Mouse (Mus musculus): ENCODE measurements around the gene Tnrc18. TPM values are rescaled to one million over a fixed set of nuclear protein-coding genes. Genes with fewer than 3 reads are reported as not detected.

Gene Tnrc18
- polyA plus RNA-seq, 1 experiment from 2014 or later: 18.2 TPM

DNA sequence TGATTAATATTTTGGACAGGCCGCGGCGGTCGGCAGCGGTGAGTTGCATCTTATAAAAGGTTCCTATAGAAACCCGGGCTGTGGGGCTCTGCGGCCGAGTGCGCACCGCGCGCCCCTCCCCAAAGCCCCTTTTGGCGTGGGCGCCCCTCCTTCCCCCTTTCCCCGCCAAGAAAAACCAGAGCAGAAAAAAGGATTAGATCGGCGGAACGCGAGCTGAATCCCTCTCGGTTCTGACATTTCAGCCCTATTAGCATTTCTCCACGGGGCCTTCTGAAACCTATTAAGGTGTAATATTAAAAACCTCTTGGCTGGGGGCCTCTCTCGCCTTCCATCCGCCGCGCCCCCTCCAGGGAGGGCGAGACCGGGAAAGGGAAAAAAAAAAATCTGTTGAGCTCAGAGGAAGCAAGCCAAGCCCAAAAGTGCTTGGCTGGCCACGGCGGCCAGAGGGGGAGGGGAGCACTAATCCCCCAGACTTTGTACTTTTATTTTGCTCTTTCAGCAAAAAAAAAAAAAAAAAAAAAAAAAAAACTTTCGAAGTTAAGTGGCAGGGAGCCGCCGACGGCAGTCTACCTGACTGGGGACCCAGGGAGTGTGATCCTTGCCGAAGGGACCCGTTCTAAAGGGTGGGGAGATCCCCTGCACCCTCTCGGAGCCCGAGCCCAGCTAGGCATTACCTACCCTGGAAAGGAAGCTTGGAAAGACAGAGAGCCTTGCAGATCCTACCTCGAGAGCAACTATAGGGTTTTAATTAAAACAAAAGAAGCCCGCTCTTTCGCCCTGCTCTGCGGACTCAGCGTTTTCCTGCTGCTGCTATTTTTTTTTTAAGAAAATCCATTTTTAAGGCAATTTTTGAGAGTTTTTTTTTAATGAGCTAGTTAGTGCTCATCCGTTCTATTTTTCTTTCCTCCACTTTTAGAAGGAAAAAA is 1.2 kb upstream of the Tnrc18 start:
- Histone ChIP-seq H3K4me1 (replicated peaks; ENCODE audit: control insufficient read depth, insufficient read depth, low read length) (peaks cover 3% of the 10 kb centered on the region), H3K36me3 (ENCODE audit: control insufficient read depth, insufficient read depth, low read length) (no peaks in the 10 kb centered on the region), H3K27ac (ENCODE audit: low read length) (peak overlapping the region; percentile 100), H3K4me2 (ENCODE audit: low read depth, low read length) (peak overlapping the region; percentile 71), H3K9me3 (ENCODE audit: control insufficient read depth, low read length) (no peaks in the 10 kb centered on the region), H3K27me3 (ENCODE audit: control insufficient read depth, insufficient read depth, low read depth, low read length) (no peaks in the 10 kb centered on the region), H3K9ac (ENCODE audit: low read length) (peak overlapping the region; percentile 93), H3K4me3 (ENCODE audit: low read length) (peak overlapping the region; percentile 75)
- under 1% methylated on average over 43 of the region's 43 CpGs for WGBS
- no peak for ATAC-seq (ENCODE audit: low read depth)

DNA sequence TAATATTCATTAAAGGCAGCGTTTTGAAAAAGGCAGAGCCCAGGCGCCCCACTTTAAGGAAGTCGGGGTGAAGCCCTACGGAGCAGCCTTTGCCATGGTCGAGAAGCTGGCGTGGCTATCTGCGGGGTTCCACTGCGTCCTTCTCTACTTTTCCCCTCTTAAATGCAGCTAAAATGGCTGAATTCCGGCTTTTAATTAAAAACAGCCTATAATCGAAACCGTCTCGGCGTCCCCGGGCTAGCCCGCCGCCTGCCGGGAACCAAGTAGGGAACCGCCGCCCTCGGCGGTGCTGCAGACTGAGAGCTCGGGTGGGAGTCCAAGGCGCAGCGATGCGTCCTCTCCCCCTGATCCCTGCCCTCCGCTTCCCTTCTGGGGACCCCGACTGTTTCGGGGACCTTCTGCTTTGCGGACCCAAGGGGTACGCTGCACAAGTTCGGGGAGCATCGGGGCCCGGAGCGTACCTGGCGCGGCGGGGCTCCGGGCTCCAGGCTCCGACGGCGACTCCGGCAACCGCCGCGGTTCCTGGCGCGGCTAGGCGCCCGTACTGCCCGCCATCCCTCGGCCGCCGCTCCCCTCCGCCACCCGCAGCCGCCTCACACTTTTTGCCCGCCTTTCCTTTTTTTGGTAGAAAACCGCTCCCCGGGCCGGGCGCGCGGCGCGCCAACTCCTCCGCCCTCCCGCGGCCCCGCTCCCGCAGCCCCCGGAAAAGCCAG is 495 bp downstream of the Tnrc18 start:
- Histone ChIP-seq H3K9ac (ENCODE audit: low read length) (peak overlapping the region; percentile 100), H3K4me3 (ENCODE audit: low read length) (peak overlapping the region; percentile 93), H3K27me3 (ENCODE audit: control insufficient read depth, insufficient read depth, low read depth, low read length) (no peaks in the 10 kb centered on the region), H3K4me2 (ENCODE audit: low read depth, low read length) (peak overlapping the region; percentile 59), H3K9me3 (ENCODE audit: control insufficient read depth, low read length) (no peaks in the 10 kb centered on the region), H3K4me1 (replicated peaks; ENCODE audit: control insufficient read depth, insufficient read depth, low read length) (peaks cover 16% of the 10 kb centered on the region), H3K36me3 (ENCODE audit: control insufficient read depth, insufficient read depth, low read length) (no peaks in the 10 kb centered on the region), H3K27ac (ENCODE audit: low read length) (peak overlapping the region; percentile 100)
- WGBS: under 1% methylated on average over 67 of the region's 71 CpGs
- ATAC-seq (ENCODE audit: low read depth): no peak

DNA sequence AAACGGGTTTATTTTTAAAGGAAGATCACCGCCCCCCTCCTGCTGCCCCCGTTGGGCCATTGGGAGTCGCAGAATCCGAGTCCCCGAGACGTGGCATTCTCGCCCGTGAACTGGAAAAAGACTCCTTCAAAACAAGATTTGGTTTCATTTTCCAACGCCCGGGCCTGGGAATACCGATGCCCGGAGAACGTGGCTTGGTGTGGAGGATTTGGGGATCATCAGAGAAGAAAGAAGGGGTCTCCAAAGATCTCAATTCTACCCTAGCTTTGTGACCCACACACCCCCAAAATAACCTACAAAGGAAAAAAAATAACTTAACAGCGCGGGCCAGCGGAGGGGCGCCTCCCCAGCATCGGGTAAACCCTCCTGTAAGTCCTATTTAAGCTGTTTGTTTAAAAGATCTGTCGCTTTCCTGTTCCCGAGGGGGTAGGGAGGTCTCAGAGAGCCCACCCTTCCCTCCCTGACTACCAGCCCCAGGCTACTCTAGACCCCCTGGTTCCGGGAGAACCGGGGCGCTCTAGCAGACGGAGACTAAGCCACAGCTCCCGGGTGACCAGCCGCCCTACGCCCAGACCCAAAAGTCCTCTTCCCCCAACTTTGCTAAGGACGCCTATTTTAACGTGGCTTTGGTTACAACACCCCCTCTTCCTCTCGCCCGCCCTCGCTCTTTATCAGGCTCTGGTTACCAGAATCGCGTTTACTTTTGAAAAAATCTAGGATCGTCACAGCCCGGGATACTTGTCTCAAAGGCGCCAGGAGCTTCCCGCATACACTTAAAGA is 1.2 kb downstream of the Tnrc18 start:
- Histone ChIP-seq H3K9me3 (ENCODE audit: control insufficient read depth, low read length) (no peaks in the 10 kb centered on the region), H3K4me1 (replicated peaks; ENCODE audit: control insufficient read depth, insufficient read depth, low read length) (peaks cover 23% of the 10 kb centered on the region), H3K27me3 (ENCODE audit: control insufficient read depth, insufficient read depth, low read depth, low read length) (no peaks in the 10 kb centered on the region), H3K27ac (ENCODE audit: low read length) (peak overlapping the region; percentile 100), H3K4me2 (ENCODE audit: low read depth, low read length) (peak overlapping the region; percentile 59), H3K9ac (ENCODE audit: low read length) (peak overlapping the region; percentile 100), H3K36me3 (ENCODE audit: control insufficient read depth, insufficient read depth, low read length) (no peaks in the 10 kb centered on the region), H3K4me3 (ENCODE audit: low read length) (peak overlapping the region; percentile 93)
- WGBS: under 1% methylated on average over 39 of the region's 39 CpGs
- ATAC-seq (ENCODE audit: low read depth): no peak

DNA sequence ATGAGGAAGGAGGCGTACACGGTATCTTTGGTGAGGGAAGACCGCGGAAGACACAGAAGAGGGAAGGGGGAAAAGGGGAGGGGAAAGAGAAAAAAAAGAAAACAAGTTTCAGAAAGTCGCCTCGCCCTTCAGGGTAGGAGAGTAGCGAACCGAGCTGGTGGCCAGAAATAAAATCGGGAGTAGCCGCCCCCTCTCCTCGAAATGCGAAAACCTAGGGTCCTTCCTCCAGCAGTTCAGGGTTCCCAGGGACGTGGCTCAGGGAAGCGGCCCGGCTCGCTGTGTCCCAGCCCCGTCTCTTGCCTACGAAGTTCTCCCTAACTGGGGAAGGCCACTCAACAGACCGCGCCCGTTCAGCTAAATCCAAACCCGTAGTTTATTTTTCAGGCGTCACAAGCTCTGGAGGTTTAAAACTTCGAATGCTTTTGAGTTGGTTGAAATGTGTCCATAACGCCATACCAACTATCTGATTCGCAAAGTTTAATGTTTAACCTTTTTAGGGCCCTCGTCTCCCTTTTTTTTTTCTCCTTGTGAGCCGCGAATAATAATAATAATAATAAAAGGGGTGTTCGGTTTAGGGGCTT is 2.0 kb downstream of the Tnrc18 start:
- Histone ChIP-seq H3K9ac (ENCODE audit: low read length) (peak overlapping the region; percentile 100), H3K4me1 (replicated peaks; ENCODE audit: control insufficient read depth, insufficient read depth, low read length) (peaks cover 30% of the 10 kb centered on the region), H3K4me3 (ENCODE audit: low read length) (peak overlapping the region; percentile 93), H3K36me3 (ENCODE audit: control insufficient read depth, insufficient read depth, low read length) (no peaks in the 10 kb centered on the region), H3K9me3 (ENCODE audit: control insufficient read depth, low read length) (no peaks in the 10 kb centered on the region), H3K4me2 (ENCODE audit: low read depth, low read length) (peak overlapping the region; percentile 59), H3K27ac (ENCODE audit: low read length) (peak overlapping the region; percentile 100), H3K27me3 (ENCODE audit: control insufficient read depth, insufficient read depth, low read depth, low read length) (no peaks in the 10 kb centered on the region)
- WGBS: under 1% methylated on average over 30 of the region's 30 CpGs
- ATAC-seq (ENCODE audit: low read depth): no peak

DNA sequence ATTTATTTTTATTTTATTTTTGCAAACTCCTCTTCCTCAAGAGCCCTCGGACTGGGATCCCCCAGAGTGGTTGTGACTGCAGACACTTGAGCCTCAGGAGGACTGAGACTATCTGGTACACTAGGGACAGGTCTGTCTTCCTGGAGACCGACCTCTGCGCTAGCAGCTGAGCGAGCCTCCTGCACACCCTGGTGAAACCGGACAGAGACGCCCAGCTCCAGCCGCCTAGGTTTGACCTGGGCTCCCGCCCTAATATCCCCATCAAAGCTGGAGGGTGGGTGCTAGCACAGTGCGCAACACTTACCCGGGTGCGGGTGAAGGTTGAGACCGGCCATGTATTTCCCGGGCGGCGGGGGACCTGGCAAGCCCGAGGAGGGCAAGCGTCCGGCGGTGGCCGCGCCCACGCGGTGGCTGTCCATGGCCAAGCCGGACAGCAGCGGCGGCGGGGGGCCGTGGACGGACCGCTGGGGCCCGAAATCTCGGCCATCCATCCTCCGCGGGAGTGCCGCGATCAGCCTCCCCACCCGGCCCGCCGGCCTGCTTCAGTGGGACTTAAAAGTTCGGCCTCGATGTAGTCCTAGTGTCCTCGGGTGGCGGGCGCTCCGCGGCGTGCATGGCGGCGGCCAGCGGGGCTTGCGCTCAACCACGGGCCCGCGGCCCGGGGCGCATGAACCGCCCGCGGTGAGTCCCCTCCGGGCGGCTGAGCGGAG is 2.6 kb downstream of the Tnrc18 start:
- Histone ChIP-seq H3K36me3 (ENCODE audit: control insufficient read depth, insufficient read depth, low read length) (no peaks in the 10 kb centered on the region), H3K9ac (ENCODE audit: low read length) (peak overlapping the region; percentile 100), H3K4me1 (replicated peaks; ENCODE audit: control insufficient read depth, insufficient read depth, low read length) (peaks cover 34% of the 10 kb centered on the region), H3K27me3 (ENCODE audit: control insufficient read depth, insufficient read depth, low read depth, low read length) (no peaks in the 10 kb centered on the region), H3K4me3 (ENCODE audit: low read length) (peak overlapping the region; percentile 93), H3K9me3 (ENCODE audit: control insufficient read depth, low read length) (no peaks in the 10 kb centered on the region), H3K4me2 (ENCODE audit: low read depth, low read length) (peak overlapping the region; percentile 59), H3K27ac (ENCODE audit: low read length) (peak overlapping the region; percentile 100)
- WGBS: under 1% methylated on average over 61 of the region's 62 CpGs
- ATAC-seq (ENCODE audit: low read depth): no peak

DNA sequence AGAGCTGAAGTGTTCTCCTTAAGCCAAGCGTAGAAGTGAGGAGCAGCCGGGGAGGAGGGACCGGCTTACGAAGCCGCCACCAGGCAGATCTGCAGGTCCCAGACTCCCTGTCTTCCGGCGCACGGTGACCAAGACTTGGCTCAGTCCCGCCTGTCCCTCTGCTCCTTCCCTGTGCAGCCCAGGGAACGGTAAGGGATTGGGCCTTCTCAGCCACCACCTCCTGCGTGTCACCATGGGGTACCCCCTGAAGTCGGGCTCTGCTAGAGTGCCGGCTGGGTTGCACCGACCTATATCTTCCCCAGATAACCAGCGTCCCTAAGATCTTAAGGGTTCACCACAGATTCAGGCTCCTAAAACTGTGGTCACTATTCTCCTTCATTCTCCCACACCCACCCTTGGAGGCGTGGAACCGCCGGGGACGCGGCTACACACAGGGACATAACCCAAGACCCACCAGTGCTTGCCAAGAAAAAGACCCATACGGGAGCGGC is 3.3 kb downstream of the Tnrc18 start:
- no peak for ATAC-seq (ENCODE audit: low read depth)
- Histone ChIP-seq H3K9me3 (ENCODE audit: control insufficient read depth, low read length) (no peaks in the 10 kb centered on the region), H3K27me3 (ENCODE audit: control insufficient read depth, insufficient read depth, low read depth, low read length) (no peaks in the 10 kb centered on the region), H3K4me3 (ENCODE audit: low read length) (peak overlapping the region; percentile 93), H3K9ac (ENCODE audit: low read length) (peak overlapping the region; percentile 100), H3K4me1 (replicated peaks; ENCODE audit: control insufficient read depth, insufficient read depth, low read length) (peaks cover 34% of the 10 kb centered on the region), H3K4me2 (ENCODE audit: low read depth, low read length) (peak overlapping the region; percentile 59), H3K27ac (ENCODE audit: low read length) (peak overlapping the region; percentile 100), H3K36me3 (ENCODE audit: control insufficient read depth, insufficient read depth, low read length) (peaks cover 2% of the 10 kb centered on the region; the same call in 1 of the 2 replicates)
- WGBS: 2% methylated on average over 22 of the region's 22 CpGs

DNA sequence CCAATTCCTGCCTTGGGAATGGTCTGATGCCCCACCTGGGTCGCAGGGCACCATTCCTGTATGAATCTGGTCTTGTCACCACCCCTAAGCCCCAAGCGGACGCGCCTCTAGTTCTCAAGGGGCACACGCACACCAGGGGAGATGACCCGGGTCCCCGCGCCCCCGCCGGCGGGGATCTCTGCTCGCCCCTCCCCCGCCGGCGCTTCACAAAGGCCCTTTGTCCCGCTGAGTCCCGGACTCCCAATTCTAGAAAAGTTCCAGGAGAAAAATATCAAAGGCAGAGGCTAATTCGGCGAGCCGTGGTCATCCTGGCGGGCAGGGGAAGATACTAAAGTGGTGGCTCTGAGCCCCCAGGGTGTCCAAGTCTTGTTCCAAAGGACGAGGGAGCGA is 3.7 kb downstream of the Tnrc18 start:
- Histone ChIP-seq H3K27me3 (ENCODE audit: control insufficient read depth, insufficient read depth, low read depth, low read length) (no peaks in the 10 kb centered on the region), H3K9ac (ENCODE audit: low read length) (peak overlapping the region; percentile 100), H3K4me1 (replicated peaks; ENCODE audit: control insufficient read depth, insufficient read depth, low read length) (peaks cover 34% of the 10 kb centered on the region), H3K9me3 (ENCODE audit: control insufficient read depth, low read length) (no peaks in the 10 kb centered on the region), H3K4me2 (ENCODE audit: low read depth, low read length) (peak overlapping the region; percentile 59), H3K27ac (ENCODE audit: low read length) (peak overlapping the region; percentile 100), H3K4me3 (ENCODE audit: low read length) (peak overlapping the region; percentile 93), H3K36me3 (ENCODE audit: control insufficient read depth, insufficient read depth, low read length) (peaks cover 2% of the 10 kb centered on the region; the same call in 1 of the 2 replicates)
- no peak for ATAC-seq (ENCODE audit: low read depth)
- 2% methylated on average over 23 of the region's 23 CpGs for WGBS

All from lung, embryonic 16.5 days (tissue).